Mouse (Mus musculus) liver, embryonic 14 days (tissue): ENCODE results near the gene Myo9b. TPM values are rescaled to one million over a fixed set of nuclear protein-coding genes. Genes with fewer than 3 reads are reported as not detected.

Experiments used
- polyA plus RNA-seq: library from polyadenylated mRNA; depleted of rRNA; stranded (reverse); fragments of >200 nt; gene quantifications from 2 replicates; pipeline ENCODE4 v1.2.3, GENCODE M21; 2012; rRNA removed

Myo9b gene
- polyA plus RNA-seq = 5.3 and 6.7 TPM in 2 replicates

GRCm38 (mm10) chr8:71272286-71273150, at the start of gene Myo9b, which contains the start of gene Haus8:
Gene Myo9b, plus strand, starts transcription at chr8:71272714.
Gene Haus8, minus strand, starts transcription at chr8:71272934.

GRCm38 (mm10) chr8:71366771-71367528, 94.4 kb downstream of the Myo9b start, which contains the start of gene Use1:
Gene Use1, plus strand, starts transcription at chr8:71366848.

DNA sequence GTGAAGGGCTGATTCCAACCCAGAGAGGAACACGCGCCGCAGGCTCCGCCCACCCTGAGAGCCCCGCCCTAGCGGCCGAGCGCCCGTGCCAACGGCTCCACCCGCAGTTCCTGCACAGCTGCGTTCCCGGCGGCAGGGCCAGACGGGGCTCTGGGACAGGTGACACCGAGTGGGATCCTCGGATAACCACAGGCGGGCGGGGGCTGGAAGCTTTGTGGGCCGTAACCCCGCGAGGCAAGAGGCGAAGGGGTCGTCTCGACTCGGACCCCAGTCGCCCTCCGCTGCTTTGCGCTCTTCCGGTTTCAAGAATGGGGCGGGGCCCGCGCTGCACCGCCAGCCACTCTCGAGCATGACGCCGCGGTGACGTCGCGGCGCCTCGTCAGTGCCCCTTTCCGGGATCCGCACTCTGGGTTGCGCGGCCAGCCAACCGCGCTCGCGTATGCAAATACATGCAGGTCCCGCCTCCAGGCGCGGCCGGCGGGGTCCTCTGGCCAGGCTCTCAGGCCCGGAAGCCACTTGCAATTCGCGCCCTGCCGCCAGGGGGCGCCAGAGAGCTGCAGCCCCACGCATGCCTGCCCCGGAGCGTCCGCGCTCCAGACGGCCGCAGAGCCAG, 98.8 kb downstream of the Myo9b start, which contains the start of gene Ocel1:
Gene Ocel1, plus strand, starts transcription at position 63 of the 613 bp plus-strand sequence.

DNA sequence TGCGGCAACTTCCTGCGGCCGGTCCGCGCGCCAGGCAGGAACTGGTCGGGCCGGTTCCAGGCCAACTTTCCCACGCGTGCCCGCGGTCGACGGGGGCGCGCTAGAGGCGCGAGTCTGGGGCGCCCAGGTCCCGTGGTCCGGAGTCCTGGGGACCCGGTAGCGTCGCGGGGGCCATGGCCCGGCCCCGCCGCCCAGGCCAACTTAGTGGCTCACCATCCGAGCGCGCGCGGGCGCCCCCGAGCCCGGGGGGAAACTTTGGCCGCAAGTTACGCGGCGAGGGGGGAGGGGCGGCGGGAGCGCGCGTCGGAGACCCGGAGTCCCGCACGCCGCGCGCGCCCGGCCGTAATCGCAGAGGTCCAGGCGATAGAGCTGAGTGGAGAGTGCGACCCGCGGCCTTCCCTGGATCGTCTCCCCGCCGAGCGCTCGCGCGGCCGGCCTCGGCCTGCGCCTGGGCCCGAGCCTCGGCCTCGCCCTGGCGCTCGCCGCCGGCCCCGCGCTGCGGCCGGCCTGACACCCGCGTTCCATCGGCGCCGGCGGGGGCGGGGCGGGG, 109.0 kb downstream of the Myo9b start, which contains the start of gene Nr2f6:
Gene Nr2f6, minus strand, starts transcription at position 540 of the 550 bp plus-strand sequence.

GRCm38 (mm10) chr8:71395629-71396028, 123.1 kb downstream of the Myo9b start, which contains the start of gene Ushbp1:
Gene Ushbp1, minus strand, starts transcription at chr8:71395802.

DNA sequence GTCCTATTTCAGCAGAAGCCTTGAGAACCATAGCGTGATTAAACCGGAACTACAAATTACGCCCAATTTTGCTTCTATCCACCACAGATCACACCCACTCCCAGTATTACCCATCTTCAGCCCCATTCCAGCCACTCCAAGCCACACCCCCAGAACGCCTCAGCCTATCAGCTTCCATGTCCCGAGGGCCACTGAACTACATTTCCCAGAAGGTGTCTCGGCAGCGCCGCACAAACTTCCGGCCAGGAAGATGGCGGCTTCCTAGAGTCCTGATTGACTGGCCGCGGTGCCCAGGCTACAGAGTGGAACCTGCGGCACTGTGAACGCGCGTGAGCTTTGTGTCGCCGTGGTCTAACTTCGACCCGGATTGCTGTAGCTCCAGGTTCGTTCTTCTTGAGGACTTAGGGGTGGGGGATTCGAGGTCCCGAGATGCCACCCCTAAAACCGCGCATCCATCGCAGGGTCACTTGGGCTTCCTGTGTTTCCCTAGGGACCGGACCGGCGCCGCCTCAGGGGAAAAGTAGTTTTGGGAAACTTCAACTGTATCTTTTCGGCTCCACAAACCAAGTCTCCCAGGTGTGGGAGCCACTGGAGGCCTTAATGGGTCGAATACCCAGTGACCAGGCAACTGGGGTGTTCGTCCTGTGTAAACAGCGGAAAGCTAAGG, 124.3 kb downstream of the Myo9b start, which contains the start of gene Babam1:
Gene Babam1, plus strand, starts transcription at position 223 of the 667 bp plus-strand sequence.

GRCm38 (mm10) chr8:71405401-71406098, 133.0 kb downstream of the Myo9b start, which contains the start of gene Ankle1:
Gene Ankle1, plus strand, starts transcription at chr8:71406010.

Other genes starting within 250 kb of the Myo9b start
- 24.5 and 24.8 TPM in 2 replicates for gene Haus8, start 220 bp downstream of the Myo9b start, polyA plus RNA-seq
- gene Use1, start 94.1 kb downstream of the Myo9b start, polyA plus RNA-seq = 53.8 and 56.8 TPM in 2 replicates
- gene Ocel1, start 98.6 kb downstream of the Myo9b start, polyA plus RNA-seq = 3.0 and 3.1 TPM in 2 replicates
- 15.0 and 18.0 TPM in 2 replicates for gene Nr2f6, start 109.2 kb downstream of the Myo9b start, polyA plus RNA-seq
- 3.0 and 3.2 TPM in 2 replicates for gene Ushbp1, start 123.1 kb downstream of the Myo9b start, polyA plus RNA-seq
- gene Babam1, start 124.1 kb downstream of the Myo9b start, polyA plus RNA-seq = 51.3 and 56.2 TPM in 2 replicates
- 45.6 and 52.2 TPM in 2 replicates for gene Ankle1, start 133.3 kb downstream of the Myo9b start, polyA plus RNA-seq
- gene Abhd8, start 190.9 kb downstream of the Myo9b start, polyA plus RNA-seq = 6.4 and 6.5 TPM in 2 replicates
- gene Mrpl34, start 192.2 kb downstream of the Myo9b start, polyA plus RNA-seq = 39.4 and 44.7 TPM in 2 replicates
- gene Dda1, start 196.5 kb downstream of the Myo9b start, polyA plus RNA-seq = 21.8 and 25.0 TPM in 2 replicates
- 1.3 and 1.8 TPM in 2 replicates for gene Ano8, start 213.2 kb downstream of the Myo9b start, polyA plus RNA-seq
- 8.4 and 8.9 TPM in 2 replicates for gene Gtpbp3, start 215.4 kb downstream of the Myo9b start, polyA plus RNA-seq
- 15.8 TPM in 2 replicates for gene Plvap, start 239.0 kb downstream of the Myo9b start, polyA plus RNA-seq